In the genomic region with DNA sequence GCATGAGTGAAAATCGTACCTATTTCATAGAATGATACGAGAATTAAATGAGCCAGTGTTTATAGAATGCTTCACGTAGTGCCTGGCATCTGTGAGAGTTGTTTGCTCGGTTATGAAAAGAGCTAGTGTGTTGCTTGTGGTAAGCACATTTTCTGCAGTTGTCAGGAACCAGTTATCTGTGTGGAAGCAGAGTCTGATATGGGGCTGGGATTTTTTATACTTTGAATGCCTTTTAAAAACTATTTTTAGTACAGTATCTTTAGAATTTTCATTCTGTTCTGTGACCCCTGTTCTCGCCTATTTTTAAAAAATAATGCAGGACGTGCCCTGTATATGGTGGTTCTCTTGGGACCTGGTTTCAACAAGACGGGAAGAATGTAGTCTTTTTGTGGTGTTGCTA, we compare ENCODE assay signal across 12 mouse cellular contexts.
"Had no signal": no experiment of that assay in that cellular context is flagged by ENCODE, and none has a peak within 500 bp of the region (broad histone marks: within the 10 kb centered on the region; RNA-seq: fewer than 3 reads in every experiment).

No protein-coding gene starts in this region.

- H3K4me3 ChIP-seq: limb, embryonic 13.5 days; midbrain, embryonic 10.5 days; neural tube, embryonic 12.5 days had no signal

- DNase-seq: kidney, adult 8-10 months; kidney, postnatal 25 days; lung, embryonic 14.5 days; lung, postnatal 10 days; lung, postnatal 4 days; midbrain, embryonic 14.5 days; thymus, postnatal 4 days had no signal

- H3K4me2 ChIP-seq: limb, embryonic 13.5 days; lung, embryonic 14.5 days; neural tube, embryonic 12.5 days had no signal

- H3K9ac ChIP-seq: limb, embryonic 13.5 days; liver, embryonic 14.5 days; lung, embryonic 14.5 days; neural tube, embryonic 12.5 days had no signal

- H3K27ac ChIP-seq: limb, embryonic 13.5 days; liver, embryonic 14.5 days; midbrain, embryonic 10.5 days; neural tube, embryonic 12.5 days; stomach, postnatal 0 days had no signal

- H3K27me3 ChIP-seq: limb, embryonic 13.5 days; neural tube, embryonic 12.5 days had no signal

- H3K9me3 ChIP-seq: limb, embryonic 13.5 days; midbrain, embryonic 10.5 days; neural tube, embryonic 12.5 days had no signal

- H3K36me3 ChIP-seq: limb, embryonic 13.5 days; midbrain, embryonic 10.5 days; neural tube, embryonic 12.5 days had no signal
